Mouse (Mus musculus): Measurements from ENCODE around the gene Galm.

GRCm38 (mm10) chr17:80120396-80120795 is 6.9 kb upstream of the Galm start:
- TF ChIP-seq CTCF (IDR thresholded peaks at IDR 0.05; ENCODE audit: borderline replicate concordance, extremely low read depth, insufficient read depth, insufficient read length) (no peak), POLR2A (IDR thresholded peaks at IDR 0.05; ENCODE audit: borderline replicate concordance, extremely low read depth, insufficient read depth, insufficient read length, poor library complexity, severe bottlenecking) (no peak)
